Mouse (Mus musculus) adipocyte (in vitro differentiated cells): ENCODE results near the gene Serpina1b.
"Not testable (repeated sequence)": the region's sequence is repeated elsewhere in the genome, so short reads cannot be mapped to it uniquely, and the experiment has no call there.

Experiments used
- DNase-seq: peaks from one replicate; pipeline ENCODE4 v3.0.0-alpha.2; 2016; ENCODE audit warnings: low spot score

Gene Serpina1b

GRCm38 (mm10) chr12:103700144-103700750 lies 129.9 kb downstream of the Serpina1b start:
- no peak for DNase-seq

GRCm38 (mm10) chr12:103695429-103695828 lies 134.7 kb downstream of the Serpina1b start, which contains the start of gene Serpina1f:
Serpina1f (minus strand) TSS chr12:103695529.
- no peak for DNase-seq

DNA sequence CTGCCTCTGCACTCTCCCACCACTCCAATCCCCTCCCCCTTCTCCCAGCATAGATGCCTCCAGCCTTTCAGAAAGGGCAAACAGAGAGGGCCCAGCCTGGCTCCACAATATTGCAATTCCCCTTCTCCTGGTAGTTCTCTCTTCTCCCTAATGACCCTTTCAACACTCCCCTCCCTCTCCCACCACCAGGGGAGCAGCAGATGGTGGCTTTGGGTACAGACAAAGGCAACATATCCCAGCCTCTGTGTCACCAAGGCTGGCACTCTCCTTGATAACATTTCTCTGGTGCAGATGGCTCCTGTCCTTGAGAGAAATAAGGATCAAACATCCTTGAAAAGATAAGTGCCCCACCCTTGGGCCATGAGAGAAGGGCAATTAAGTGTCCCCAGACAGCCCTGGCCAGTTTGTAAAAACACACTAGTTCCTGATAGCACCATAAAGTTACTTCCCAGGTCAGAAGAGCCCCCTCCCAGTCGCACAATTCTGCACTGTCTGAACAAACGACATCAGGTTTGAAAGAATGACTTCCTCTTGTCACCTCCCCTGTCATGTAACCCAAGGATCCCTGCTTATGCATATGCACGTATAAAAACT lies 141.9 kb downstream of the Serpina1b start:
- no peak for DNase-seq

DNA sequence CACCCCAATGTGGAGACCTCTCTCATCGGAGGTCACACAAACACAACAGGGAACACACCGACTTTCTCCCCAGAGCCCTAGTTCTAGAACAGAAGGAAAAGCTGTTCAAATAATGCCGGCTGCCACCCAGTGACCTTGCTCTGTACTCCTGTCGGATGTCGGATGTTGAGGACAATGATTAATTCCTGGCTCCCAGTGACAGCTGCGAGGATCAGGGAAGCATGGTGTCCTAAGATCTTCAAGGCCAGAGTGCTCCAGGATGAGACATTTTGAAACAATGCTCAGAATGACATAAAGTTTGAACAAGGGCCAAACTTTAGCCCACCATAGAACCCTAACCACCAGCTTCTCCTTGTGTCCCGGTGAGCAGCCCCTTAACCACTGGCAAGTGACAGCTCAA lies 143.2 kb downstream of the Serpina1b start:
- DNase-seq, result no peak

DNA sequence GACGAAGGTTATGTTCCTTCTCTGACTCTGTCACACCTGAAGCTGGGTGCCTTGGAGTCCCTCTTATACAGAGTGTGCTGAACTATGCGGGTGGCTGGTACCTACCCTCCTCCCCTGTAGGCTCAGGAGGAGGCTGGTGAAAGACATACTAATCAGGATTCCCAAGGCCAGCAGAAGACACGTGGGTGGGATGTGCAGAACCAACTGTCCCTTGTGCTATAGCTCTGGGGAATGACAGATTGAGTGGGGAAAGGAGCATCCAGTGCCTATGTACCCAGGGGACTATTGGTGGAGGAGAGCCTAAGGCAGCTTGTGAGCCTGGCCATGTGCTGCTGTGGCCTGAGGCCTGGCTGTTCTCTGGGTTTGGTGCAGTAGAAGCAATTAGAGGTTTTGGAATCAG lies 144.1 kb downstream of the Serpina1b start:
- no peak for DNase-seq

DNA sequence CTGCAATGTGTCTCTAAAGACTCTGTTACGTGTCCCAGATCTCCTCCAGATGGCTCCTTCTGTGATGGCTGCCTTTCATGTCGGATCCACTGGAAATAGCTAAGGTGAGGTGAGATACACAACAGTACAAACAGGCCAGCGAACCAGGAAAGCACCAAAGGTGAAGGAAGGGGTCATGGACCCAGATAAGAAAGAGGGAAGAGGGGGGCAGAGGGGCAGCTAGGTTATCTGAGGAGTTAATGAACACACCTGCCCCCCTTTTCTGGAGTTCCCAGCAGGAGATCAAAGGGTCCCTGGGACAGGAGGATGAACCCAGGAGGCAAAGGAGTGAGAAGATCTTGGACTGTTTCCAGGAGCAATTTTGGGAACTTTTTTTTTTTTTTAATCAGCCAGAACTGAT lies 144.8 kb downstream of the Serpina1b start:
- no peak for DNase-seq

- DNase-seq, result no peak
These were observed 146.4 kb downstream of the Serpina1b start for GRCm38 (mm10) chr12:103683775-103684174.

DNA sequence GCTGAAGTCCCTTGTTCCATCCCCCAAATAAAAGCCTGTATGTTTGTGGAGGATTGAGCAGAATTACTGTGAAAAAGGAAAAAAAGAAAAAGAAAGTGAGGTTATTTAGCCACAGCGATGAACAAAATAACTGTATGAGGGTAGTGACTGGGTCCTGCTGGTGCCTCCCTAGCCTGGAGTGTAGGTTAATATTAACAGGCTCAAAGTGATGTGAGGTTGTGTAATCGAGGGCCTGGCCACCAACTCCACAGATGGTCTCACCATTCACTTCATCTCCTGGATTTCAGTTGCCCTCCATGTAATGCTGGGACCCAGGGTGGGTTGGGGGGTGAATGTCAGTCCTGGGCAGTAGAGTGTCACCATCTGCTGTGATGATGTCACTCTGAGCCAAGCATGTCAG lies 148.4 kb downstream of the Serpina1b start:
- DNase-seq, result no peak

DNA sequence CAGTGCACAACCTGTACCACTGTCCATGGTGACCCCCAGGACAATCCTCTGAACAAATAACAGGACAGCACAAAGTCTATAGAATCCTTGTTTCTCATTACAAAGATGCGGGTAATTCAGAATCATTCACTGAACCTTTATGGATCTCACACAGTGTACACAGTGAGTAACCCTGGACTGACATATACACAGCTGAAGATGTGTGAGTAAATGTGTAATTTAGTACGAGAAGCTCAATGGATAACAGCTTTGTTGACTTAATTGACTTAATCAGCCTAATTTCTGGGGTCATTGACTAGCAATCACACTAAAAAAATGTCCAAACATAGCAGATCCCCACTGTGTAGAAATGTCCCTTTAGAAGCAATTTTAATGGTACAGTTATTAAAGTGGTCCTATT lies 149.0 kb downstream of the Serpina1b start:
- no peak for DNase-seq

DNA sequence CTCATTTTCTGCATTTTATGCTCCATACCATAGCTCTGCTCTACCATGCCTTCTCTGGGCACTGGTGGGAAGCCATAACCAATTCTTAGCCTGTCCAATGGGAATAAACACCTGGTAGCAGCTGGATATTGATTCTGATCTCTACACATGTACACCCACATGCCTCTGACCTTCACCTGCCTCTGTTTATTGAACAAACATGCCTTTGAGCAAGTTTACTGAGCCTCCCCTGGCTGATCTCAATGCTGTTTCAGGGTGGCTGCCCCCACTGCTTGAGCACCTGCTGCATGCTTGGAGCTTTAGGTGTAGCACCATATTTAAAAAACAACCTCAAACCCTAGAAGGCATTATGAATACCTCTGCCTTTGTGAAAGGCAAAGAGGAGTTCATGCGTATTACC lies 150.3 kb downstream of the Serpina1b start:
- DNase-seq, result not testable (repeated sequence)
